Mouse (Mus musculus): ENCODE results near the gene Elof1. TPM values are rescaled to one million over a fixed set of nuclear protein-coding genes. Genes with fewer than 3 reads are reported as not detected.

Gene Elof1
- polyA plus RNA-seq, 1 experiment from 2014 or later = 171 TPM

GRCm38 (mm10) chr9:22116086-22116485 lies 886 bp downstream of the Elof1 start:
- no peak overlapping the region for H3K27ac ChIP-seq
- H3K27me3 ChIP-seq (replicated peaks) = no peaks in the 10 kb centered on the region
- H3K4me2 ChIP-seq (replicated peaks) = peak overlapping the region; percentile 89
- H3K36me3 ChIP-seq = peaks cover 31% of the 10 kb centered on the region
- H3K4me3 ChIP-seq = peak overlapping the region; percentile 77
- peak overlapping the region; percentile 85 for H3K9ac ChIP-seq
- 20% methylated on average over 15 of the region's 15 CpGs for WGBS
- no peaks in the 10 kb centered on the region for H3K9me3 ChIP-seq
- no peak for ATAC-seq (ENCODE audit: low FRiP score, low read depth)
- H3K4me1 ChIP-seq = peaks cover 10% of the 10 kb centered on the region

GRCm38 (mm10) chr9:22115635-22116034 lies 1.3 kb downstream of the Elof1 start:
- H3K27ac ChIP-seq = no peak overlapping the region
- no peaks in the 10 kb centered on the region for H3K9me3 ChIP-seq
- H3K36me3 ChIP-seq = peaks cover 34% of the 10 kb centered on the region
- H3K4me1 ChIP-seq = peaks cover 10% of the 10 kb centered on the region
- peak overlapping the region; percentile 85; the same call in 1 of the 2 replicates for H3K9ac ChIP-seq
- H3K27me3 ChIP-seq (replicated peaks) = no peaks in the 10 kb centered on the region
- H3K4me3 ChIP-seq = peak overlapping the region; percentile 77; the same call in 1 of the 2 replicates
- 94% methylated on average over 4 of the region's 4 CpGs for WGBS
- no peak for ATAC-seq (ENCODE audit: low FRiP score, low read depth)
- H3K4me2 ChIP-seq (replicated peaks) = peak overlapping the region; percentile 89

- Histone ChIP-seq H3K4me2 (replicated peaks) (no peak overlapping the region), H3K9ac (no peak overlapping the region), H3K27ac (no peak overlapping the region), H3K27me3 (replicated peaks) (no peaks in the 10 kb centered on the region), H3K9me3 (no peaks in the 10 kb centered on the region), H3K4me1 (no peaks in the 10 kb centered on the region), H3K36me3 (peaks cover 37% of the 10 kb centered on the region), H3K4me3 (no peak overlapping the region)
- 90% methylated on average over 9 of the region's 9 CpGs for WGBS
- no peak for ATAC-seq (ENCODE audit: low FRiP score, low read depth)
Measured at GRCm38 (mm10) chr9:22108194-22108593, 8.8 kb downstream of the Elof1 start.

- 0 out of 2 replicates have a peak overlapping the region, but pooled peaks have one; percentile 2 for H3K4me3 ChIP-seq
- WGBS = 4% methylated on average over 18 of the region's 18 CpGs
- H3K27me3 ChIP-seq (replicated peaks) = peaks cover 35% of the 10 kb centered on the region
- H3K9me3 ChIP-seq = no peaks in the 10 kb centered on the region
- no peak overlapping the region for H3K27ac ChIP-seq
- no peak for ATAC-seq (ENCODE audit: low FRiP score, low read depth)
- no peak overlapping the region for H3K9ac ChIP-seq
- peaks cover 7% of the 10 kb centered on the region; the same call in 1 of the 2 replicates for H3K4me1 ChIP-seq
- 0 out of 2 replicates have a peak overlapping the region, but pooled peaks have one; percentile 12 for H3K4me2 ChIP-seq (replicated peaks)
- H3K36me3 ChIP-seq = no peaks in the 10 kb centered on the region
Measured at GRCm38 (mm10) chr9:22099922-22100321, 17.1 kb downstream of the Elof1 start.

GRCm38 (mm10) chr9:22098993-22099696 lies 17.8 kb downstream of the Elof1 start, which contains the start of gene Cnn1:
Cnn1 (plus strand) TSS chr9:22099216.
- Histone ChIP-seq H3K9me3 (no peaks in the 10 kb centered on the region), H3K36me3 (no peaks in the 10 kb centered on the region), H3K4me2 (replicated peaks) (0 out of 2 replicates have a peak within 1 kb of the TSS, but pooled peaks have one; percentile 12), H3K27me3 (replicated peaks) (peaks cover 35% of the 10 kb centered on the region), H3K4me1 (peaks cover 7% of the 10 kb centered on the region; the same call in 1 of the 2 replicates), H3K27ac (no peak within 1 kb of the TSS), H3K9ac (no peak within 1 kb of the TSS), H3K4me3 (0 out of 2 replicates have a peak within 1 kb of the TSS, but pooled peaks have one; percentile 2)
- WGBS = 9% methylated on average over 14 of the region's 14 CpGs
- ATAC-seq (ENCODE audit: low FRiP score, low read depth) = no peak

GRCm38 (mm10) chr9:22095854-22096307 lies 21.1 kb downstream of the Elof1 start:
- 1% methylated on average over 24 of the region's 24 CpGs for WGBS
- peaks cover 27% of the 10 kb centered on the region for H3K27me3 ChIP-seq (replicated peaks)

GRCm38 (mm10) chr9:22092746-22093145 lies 24.2 kb downstream of the Elof1 start:
- WGBS = 87% methylated on average over 6 of the region's 6 CpGs

More at GRCm38 (mm10) chr9:22095854-22096307, 21.1 kb downstream of the Elof1 start:
- ATAC-seq (ENCODE audit: low FRiP score, low read depth) = peak; percentile 83
- H3K4me1 ChIP-seq = peaks cover 7% of the 10 kb centered on the region; the same call in 1 of the 2 replicates
- H3K9ac ChIP-seq = peak overlapping the region; percentile 55; the same call in 1 of the 2 replicates
- no peaks in the 10 kb centered on the region for H3K36me3 ChIP-seq
- peak overlapping the region; percentile 63 for H3K4me2 ChIP-seq (replicated peaks)
- no peaks in the 10 kb centered on the region for H3K9me3 ChIP-seq
- peak overlapping the region; percentile 28 for H3K4me3 ChIP-seq
- no peak overlapping the region for H3K27ac ChIP-seq

GRCm38 (mm10) chr9:22089986-22090385 lies 27.0 kb downstream of the Elof1 start:
- Histone ChIP-seq H3K4me3 (no peak overlapping the region), H3K4me2 (replicated peaks) (no peak overlapping the region), H3K9ac (no peak overlapping the region), H3K27ac (no peak overlapping the region), H3K36me3 (no peaks in the 10 kb centered on the region), H3K9me3 (no peaks in the 10 kb centered on the region), H3K27me3 (replicated peaks) (no peaks in the 10 kb centered on the region), H3K4me1 (peaks cover 6% of the 10 kb centered on the region)
- ATAC-seq (ENCODE audit: low FRiP score, low read depth) = no peak
- WGBS = 84% methylated on average over 7 of the region's 7 CpGs

More at GRCm38 (mm10) chr9:22092746-22093145, 24.2 kb downstream of the Elof1 start:
- Histone ChIP-seq H3K4me3 (no peak overlapping the region), H3K4me1 (peaks cover 4% of the 10 kb centered on the region; the same call in 1 of the 2 replicates), H3K27ac (no peak overlapping the region), H3K9ac (no peak overlapping the region), H3K27me3 (replicated peaks) (no peaks in the 10 kb centered on the region; the same call in 1 of the 2 replicates), H3K36me3 (no peaks in the 10 kb centered on the region), H3K9me3 (no peaks in the 10 kb centered on the region), H3K4me2 (replicated peaks) (no peak overlapping the region)
- no peak for ATAC-seq (ENCODE audit: low FRiP score, low read depth)

GRCm38 (mm10) chr9:22089281-22089680 lies 27.7 kb downstream of the Elof1 start:
- Histone ChIP-seq H3K4me2 (replicated peaks) (no peak overlapping the region), H3K9me3 (no peaks in the 10 kb centered on the region), H3K4me3 (no peak overlapping the region), H3K4me1 (peaks cover 10% of the 10 kb centered on the region), H3K36me3 (no peaks in the 10 kb centered on the region), H3K27me3 (replicated peaks) (no peaks in the 10 kb centered on the region), H3K27ac (no peak overlapping the region), H3K9ac (no peak overlapping the region)
- ATAC-seq (ENCODE audit: low FRiP score, low read depth) = no peak
- 99% methylated on average over 7 of the region's 7 CpGs for WGBS

- Histone ChIP-seq H3K9me3 (no peaks in the 10 kb centered on the region), H3K4me3 (no peak overlapping the region), H3K27me3 (replicated peaks) (no peaks in the 10 kb centered on the region), H3K27ac (no peak overlapping the region), H3K36me3 (no peaks in the 10 kb centered on the region), H3K4me1 (peaks cover 13% of the 10 kb centered on the region), H3K4me2 (replicated peaks) (no peak overlapping the region), H3K9ac (no peak overlapping the region)
- WGBS = 90% methylated on average over 2 of the region's 2 CpGs
- no peak for ATAC-seq (ENCODE audit: low FRiP score, low read depth)
Measured at GRCm38 (mm10) chr9:22087034-22087618, 29.8 kb downstream of the Elof1 start.

- Histone ChIP-seq H3K27ac (no peak overlapping the region), H3K9ac (peak overlapping the region; percentile 67), H3K4me2 (replicated peaks) (peak overlapping the region; percentile 81), H3K4me3 (peak overlapping the region; percentile 68), H3K9me3 (no peaks in the 10 kb centered on the region), H3K4me1 (peaks cover 13% of the 10 kb centered on the region), H3K27me3 (replicated peaks) (no peaks in the 10 kb centered on the region), H3K36me3 (no peaks in the 10 kb centered on the region)
- 82% methylated on average over 6 of the region's 6 CpGs for WGBS
- no peak for ATAC-seq (ENCODE audit: low FRiP score, low read depth)
Measured at GRCm38 (mm10) chr9:22086012-22086411, 31.0 kb downstream of the Elof1 start.
